Mouse (Mus musculus) heart, embryonic 14.5 days (tissue): Measurements from ENCODE around the gene Dmrt2. TPM values are rescaled to one million over a fixed set of nuclear protein-coding genes. Genes with fewer than 3 reads are reported as not detected.

ENCODE experiments used
- ATAC-seq: fragments of 200-750 bp; cut with Nextera tagmentation; 2 replicates; pipeline ENCODE4 v1.8.0; 2017; ENCODE audit warnings: low read depth, moderate TSS enrichment; ENCODE audit not compliant: insufficient number of reproducible peaks, insufficient read depth, low FRiP score
- H3K27ac ChIP-seq, 2 experiments: fragments of 200-500 bp in 1 of 2; fragments of 300-500 bp in 1 of 2; sonication (generic) in 1 of 2; replicated peaks in 1 of 2; 2 replicates each; pipeline ENCODE4 v1.5.1; 2012 to 2014; ENCODE audit warnings: low read depth in 2 of 2, low read length in 2 of 2, control low read depth in 1 of 2, mild to moderate bottlenecking in 1 of 2, mixed read lengths in 1 of 2; ENCODE audit not compliant: control insufficient read depth in 1 of 2, insufficient read depth in 1 of 2
- H3K27me3 ChIP-seq: fragments of 300-500 bp; sonication (generic); 2 replicates; pipeline ENCODE4 v1.6.1; 2014; ENCODE audit warnings: mild to moderate bottlenecking, low read length, control low read depth; ENCODE audit not compliant: control insufficient read depth, insufficient read depth
- H3K36me3 ChIP-seq: fragments of 300-500 bp; sonication (generic); 2 replicates; pipeline ENCODE4 v1.6.1; 2014; ENCODE audit warnings: mild to moderate bottlenecking, control low read depth, low read length, mixed read lengths; ENCODE audit not compliant: control insufficient read depth, insufficient read depth
- H3K4me1 ChIP-seq, 2 experiments: fragments of 200-500 bp in 1 of 2; fragments of 300-500 bp in 1 of 2; sonication (generic) in 1 of 2; 2 replicates each; pipeline ENCODE4 v1.6.1; 2012 to 2014; ENCODE audit warnings: low read length in 2 of 2, control low read depth in 1 of 2, mixed read lengths in 1 of 2; ENCODE audit not compliant: control insufficient read depth in 2 of 2, insufficient read depth in 2 of 2
- H3K4me2 ChIP-seq: fragments of 300-500 bp; sonication (generic); 2 replicates; pipeline ENCODE4 v1.6.1; 2014; ENCODE audit warnings: mild to moderate bottlenecking, low read length
- H3K4me3 ChIP-seq, 2 experiments: fragments of 200-500 bp in 1 of 2; fragments of 300-500 bp in 1 of 2; sonication (generic) in 1 of 2; 2 replicates each; pipeline ENCODE4 v1.5.1; 2012 to 2014; ENCODE audit warnings: low read length in 2 of 2, mild to moderate bottlenecking in 2 of 2, control low read depth in 1 of 2, low read depth in 1 of 2, moderate library complexity in 1 of 2; ENCODE audit not compliant: control insufficient read depth in 1 of 2, insufficient read depth in 1 of 2
- H3K9ac ChIP-seq: fragments of 300-500 bp; sonication (generic); 2 replicates; pipeline ENCODE4 v1.6.1; 2014; ENCODE audit warnings: mild to moderate bottlenecking, low read length
- H3K9me3 ChIP-seq: fragments of 300-500 bp; sonication (generic); 2 replicates; pipeline ENCODE4 v1.6.1; 2016; ENCODE audit warnings: low read length, control low read depth; ENCODE audit not compliant: control insufficient read depth
- WGBS: fragments of 180-500 bp; shearing (Covaris S2); extraction: QIAGEN DNeasy Blood & Tissue Kit; methylation state at CpG from one replicate; pipeline ENCODE4 v1.1.7; 2014; 5-methylcytosine and 5-hydroxymethylcytosine counted together
- polyA plus RNA-seq: library from polyadenylated mRNA; unstranded; fragments of >200 nt; fragmentation: Nextera tagmentation; extraction: Ambion mirVana; gene quantifications from 2 replicates; pipeline ENCODE4 v1.2.1, GENCODE M21; 2014

The Dmrt2 gene
- polyA plus RNA-seq, 1 experiment from 2014 or later: 0.59 TPM

GRCm38 (mm10) chr19:25648701-25649100 lies 23.5 kb upstream of the Dmrt2 start:
- Histone ChIP-seq H3K4me3 (no peak overlapping the region), H3K9me3 (no peaks in the 10 kb centered on the region), H3K4me1 (no peaks in the 10 kb centered on the region), H3K27ac (no peak overlapping the region), H3K27me3 (no peaks in the 10 kb centered on the region), H3K4me2 (no peak overlapping the region), H3K9ac (no peak overlapping the region), H3K36me3 (no peaks in the 10 kb centered on the region)
- no peak for ATAC-seq
- WGBS: 65% methylated on average over 4 of the region's 4 CpGs

DNA sequence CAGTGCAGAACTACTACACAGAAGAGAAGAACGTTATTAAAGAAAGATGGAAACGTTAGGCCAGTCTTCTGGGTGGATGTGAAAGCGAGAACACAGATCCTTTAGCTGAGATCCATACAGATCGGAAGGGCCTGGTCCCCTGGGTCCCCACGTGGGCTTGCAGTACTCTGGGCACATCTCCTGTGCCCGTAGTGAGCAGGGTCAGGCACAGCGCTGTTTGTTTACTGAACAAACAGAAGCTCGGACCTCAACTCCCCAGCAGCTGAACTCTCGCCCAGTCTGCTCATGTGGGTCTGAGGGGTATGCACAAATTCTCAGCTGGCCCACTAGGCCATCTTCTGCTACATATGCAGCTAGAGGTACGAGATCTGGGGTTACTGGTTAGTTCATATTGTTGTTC lies 21.7 kb upstream of the Dmrt2 start:
- WGBS: 61% methylated on average over 10 of the region's 10 CpGs

DNA sequence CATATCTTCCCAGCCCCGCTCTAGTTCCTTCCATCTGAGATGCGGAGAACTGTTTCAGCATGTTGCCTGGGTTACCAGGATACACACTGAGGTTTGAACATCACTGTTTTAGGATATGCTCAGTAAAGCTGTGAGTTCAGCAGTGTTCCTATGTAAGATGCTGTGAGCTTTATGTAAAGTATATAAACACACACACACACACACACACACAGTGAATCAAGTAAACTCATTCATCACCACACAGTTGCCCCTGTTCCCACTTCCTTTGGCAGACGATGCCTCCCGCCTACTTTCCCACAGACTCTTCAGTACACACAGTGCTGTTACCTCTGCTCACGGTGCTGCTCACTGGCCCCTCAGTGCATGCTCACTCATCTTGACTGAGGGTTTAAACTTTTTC lies 19.7 kb upstream of the Dmrt2 start:
- no peaks in the 10 kb centered on the region for H3K4me1 ChIP-seq
- no peaks in the 10 kb centered on the region for H3K36me3 ChIP-seq
- no peak overlapping the region for H3K9ac ChIP-seq
- H3K4me3 ChIP-seq: no peak overlapping the region
- ATAC-seq: no peak
- H3K9me3 ChIP-seq: no peaks in the 10 kb centered on the region
- no peak overlapping the region for H3K27ac ChIP-seq
- H3K27me3 ChIP-seq: no peaks in the 10 kb centered on the region
- 70% methylated on average over 5 of the region's 5 CpGs for WGBS
- no peak overlapping the region for H3K4me2 ChIP-seq

More for the DNA sequence above, 21.7 kb upstream of the Dmrt2 start:
- Histone ChIP-seq H3K4me3 (no peak overlapping the region), H3K27me3 (no peaks in the 10 kb centered on the region), H3K36me3 (no peaks in the 10 kb centered on the region), H3K9me3 (no peaks in the 10 kb centered on the region), H3K27ac (no peak overlapping the region), H3K4me2 (no peak overlapping the region), H3K9ac (no peak overlapping the region), H3K4me1 (no peaks in the 10 kb centered on the region)
- no peak for ATAC-seq

DNA sequence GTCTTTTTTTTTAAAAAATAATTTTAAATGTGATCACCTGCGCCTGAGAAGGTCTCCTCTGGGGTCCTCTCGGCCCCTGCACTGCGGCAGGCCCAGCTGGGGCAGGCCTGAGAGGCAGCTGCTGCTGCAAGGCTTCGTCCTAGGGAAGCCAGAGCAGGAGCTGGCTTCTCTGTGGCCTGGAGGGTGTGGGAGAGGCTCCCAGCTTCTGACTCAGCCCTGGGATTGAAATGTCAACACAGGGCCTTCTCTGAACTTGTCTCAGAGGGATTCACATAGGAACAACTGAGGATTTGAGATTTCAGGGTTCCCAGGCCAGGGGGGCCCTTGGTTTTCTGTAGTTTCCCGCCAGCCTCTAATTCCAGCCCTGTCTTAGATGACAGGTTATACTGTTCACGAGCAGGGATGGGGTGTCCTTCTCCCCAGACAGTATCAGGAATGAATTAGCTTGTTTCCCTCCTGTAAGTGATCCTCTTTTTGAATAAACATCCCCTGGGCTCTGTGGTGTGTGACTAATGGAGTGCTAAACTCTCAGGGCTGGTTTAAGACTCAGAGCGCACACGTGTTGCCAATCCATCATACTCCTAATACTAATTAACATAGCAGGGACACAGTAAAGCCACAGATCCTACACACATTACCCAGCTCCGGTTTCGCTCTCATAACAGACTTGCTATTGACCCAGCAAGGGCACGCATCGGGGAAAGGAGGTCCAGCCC lies 18.0 kb upstream of the Dmrt2 start:
- WGBS: 64% methylated on average over 12 of the region's 12 CpGs

GRCm38 (mm10) chr19:25665486-25666339 lies 6.5 kb upstream of the Dmrt2 start:
- H3K27me3 ChIP-seq: peaks cover 75% of the 10 kb centered on the region
- H3K27ac ChIP-seq: no peak overlapping the region
- peak overlapping the region; percentile 8 to 14; a peak in 2 of 4 replicates for H3K4me3 ChIP-seq
- H3K9ac ChIP-seq: no peak overlapping the region
- H3K9me3 ChIP-seq: no peaks in the 10 kb centered on the region
- no peak for ATAC-seq
- H3K4me1 ChIP-seq: peaks cover 0 to 3% of the 10 kb centered on the region in 2 experiments; a peak in 2 of 4 replicates
- peak overlapping the region; percentile 41 for H3K4me2 ChIP-seq
- H3K36me3 ChIP-seq: no peaks in the 10 kb centered on the region
- 5% methylated on average over 31 of the region's 31 CpGs for WGBS

More for the DNA sequence above, 18.0 kb upstream of the Dmrt2 start:
- no peak for ATAC-seq
- Histone ChIP-seq H3K27me3 (no peaks in the 10 kb centered on the region), H3K36me3 (no peaks in the 10 kb centered on the region), H3K4me1 (no peaks in the 10 kb centered on the region), H3K4me3 (no peak overlapping the region), H3K9ac (no peak overlapping the region), H3K27ac (no peak overlapping the region), H3K4me2 (no peak overlapping the region), H3K9me3 (no peaks in the 10 kb centered on the region)

DNA sequence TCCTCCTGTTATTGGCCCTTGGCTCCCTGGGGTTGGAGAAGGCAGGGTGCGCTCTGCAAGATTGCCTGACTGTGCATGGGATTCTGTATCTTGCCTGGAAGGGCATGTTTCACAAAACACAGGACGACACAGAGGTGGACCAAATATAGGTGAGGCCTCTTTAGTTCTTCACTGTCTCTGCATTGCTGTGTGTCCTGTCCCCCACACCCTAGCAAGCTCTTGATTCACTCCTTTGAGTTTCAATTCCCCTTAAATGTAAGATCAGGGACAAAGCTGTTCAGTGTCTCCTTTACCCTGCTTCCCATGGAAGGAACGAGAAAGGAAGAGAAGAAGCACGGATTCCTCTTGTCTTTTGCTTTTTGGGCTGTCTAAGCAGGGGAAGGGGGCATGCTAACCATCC lies 4.4 kb upstream of the Dmrt2 start:
- ATAC-seq: no peak
- Histone ChIP-seq H3K36me3 (no peaks in the 10 kb centered on the region), H3K4me3 (no peak overlapping the region), H3K9ac (no peak overlapping the region), H3K4me1 (peaks cover 0 to 3% of the 10 kb centered on the region in 2 experiments; a peak in 2 of 4 replicates), H3K27ac (no peak overlapping the region), H3K4me2 (no peak overlapping the region), H3K9me3 (no peaks in the 10 kb centered on the region), H3K27me3 (peaks cover 96% of the 10 kb centered on the region)
- 12% methylated on average over 4 of the region's 4 CpGs for WGBS

DNA sequence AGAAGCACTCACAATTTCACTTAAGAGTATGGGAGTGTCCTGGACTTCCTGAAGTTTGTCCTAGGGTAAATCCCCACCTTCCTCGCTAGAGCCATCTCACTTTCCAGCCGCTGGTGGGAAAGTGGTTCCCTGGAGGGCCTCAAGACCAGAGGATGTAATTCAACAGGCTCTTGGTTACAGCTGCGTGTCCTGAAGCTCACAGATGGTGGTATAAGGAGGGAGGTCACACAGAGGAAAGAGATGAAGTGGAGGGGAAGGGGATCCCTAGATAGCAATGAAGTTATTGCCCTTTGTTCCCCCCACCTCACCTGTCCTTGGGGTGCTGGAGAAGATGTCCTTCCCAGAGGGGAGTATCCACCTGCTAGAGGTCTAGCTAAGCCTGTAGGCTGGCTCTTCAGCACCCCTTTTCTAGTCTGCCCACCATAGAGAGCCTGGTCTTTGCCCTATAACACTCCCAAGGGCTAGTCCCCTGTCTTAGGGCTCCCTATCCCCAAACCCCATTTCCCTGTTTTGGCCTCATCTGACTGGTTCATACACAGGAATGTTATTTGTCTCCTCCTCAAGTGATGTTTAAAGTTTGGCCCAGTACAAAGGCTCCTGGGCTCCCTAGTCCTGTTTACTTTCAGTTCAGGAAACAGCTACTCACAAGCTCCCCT lies 2.5 kb upstream of the Dmrt2 start:
- H3K27ac ChIP-seq: no peak overlapping the region
- peaks cover 0 to 3% of the 10 kb centered on the region in 2 experiments; a peak in 2 of 4 replicates for H3K4me1 ChIP-seq
- H3K27me3 ChIP-seq: peaks cover 100% of the 10 kb centered on the region
- no peak overlapping the region for H3K9ac ChIP-seq
- no peak overlapping the region for H3K4me2 ChIP-seq
- H3K36me3 ChIP-seq: no peaks in the 10 kb centered on the region
- no peak overlapping the region for H3K4me3 ChIP-seq
- no peak for ATAC-seq
- WGBS: 1% methylated on average over 3 of the region's 3 CpGs
- no peaks in the 10 kb centered on the region for H3K9me3 ChIP-seq
